Mouse (Mus musculus): ENCODE data around the gene Kalrn.

DNA sequence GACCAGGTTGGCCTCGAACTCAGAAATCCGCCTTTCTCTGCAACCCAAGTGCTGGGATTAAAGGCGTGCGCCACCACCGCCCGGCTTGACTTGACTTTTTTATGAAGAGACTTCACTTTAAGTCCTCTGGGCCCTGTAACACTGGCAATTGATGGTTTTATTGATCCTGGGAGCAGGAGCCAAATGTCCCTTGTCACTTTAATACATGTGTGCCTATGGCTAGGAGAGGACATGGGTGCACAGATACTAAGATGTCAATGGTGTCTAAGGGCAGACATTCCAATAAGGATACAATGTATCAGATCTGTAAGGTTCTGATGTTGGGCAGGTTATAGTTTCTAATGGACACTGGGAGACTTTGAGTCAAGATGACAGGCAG lies 637.9 kb downstream of the Kalrn start:
- TF ChIP-seq CTCF (IDR thresholded peaks at IDR 0.05; ENCODE audit: extremely low read depth, insufficient read length, insufficient replicate concordance, low read depth, low read length) (no peak), POLR2A (IDR thresholded peaks at IDR 0.05; ENCODE audit: low read depth, low read length) (no peak)
